Mouse (Mus musculus) CH12.LX (cell line): ENCODE data around the gene Lamtor2. TPM values are rescaled to one million over a fixed set of nuclear protein-coding genes. Genes with fewer than 3 reads are reported as not detected.
A peak's percentile ranks its signal among the peaks of the same experiment; 100 is the strongest.

Experiments used
- DNase-seq: peaks from one replicate; pipeline ENCODE4 v3.0.0-alpha.2; 2013; ENCODE audit errors: extremely low read depth
- H3K27ac ChIP-seq: 2 replicates; pipeline ENCODE4 v1.5.1; 2012; ENCODE audit warnings: low read depth, mild to moderate bottlenecking, control low read depth, moderate library complexity; ENCODE audit not compliant: insufficient read depth
- H3K27me3 ChIP-seq: replicated peaks from 2 replicates; pipeline ENCODE3; 2012; ENCODE audit warnings: inconsistent platforms
- H3K36me3 ChIP-seq, 2 experiments: replicated peaks in 1 of 2; 2 replicates each; pipeline versions ENCODE3 to v1.6.1; 2012; ENCODE audit warnings: inconsistent platforms in 1 of 2, low read length in 1 of 2, mild to moderate bottlenecking in 1 of 2, mixed read lengths in 1 of 2, moderate library complexity in 1 of 2; ENCODE audit not compliant: control insufficient read depth in 1 of 2, insufficient read depth in 1 of 2
- H3K4me1 ChIP-seq, 2 experiments: 2 replicates each; pipeline ENCODE4 v1.6.1; 2012; ENCODE audit warnings: inconsistent platforms in 1 of 2, moderate library complexity in 1 of 2; ENCODE audit not compliant: insufficient read depth in 2 of 2, control insufficient read depth in 1 of 2
- H3K4me2 ChIP-seq: 2 replicates; pipeline ENCODE4 v1.6.1; 2012; ENCODE audit warnings: low read depth, mild to moderate bottlenecking, control low read depth; ENCODE audit not compliant: poor library complexity, insufficient read depth, severe bottlenecking
- H3K4me3 ChIP-seq, 3 experiments: fragments of 150-350 bp in 1 of 3; sonication (generic) in 1 of 3; replicated peaks in 1 of 3; 2 replicates each; pipeline versions ENCODE3 to v1.5.1; 2011 to 2012; ENCODE audit warnings: low read depth in 2 of 3, low read length in 2 of 3, mild to moderate bottlenecking in 2 of 3, moderate library complexity in 2 of 3, control low read depth in 1 of 3, improper control_type of control experiment in 1 of 3, inconsistent platforms in 1 of 3, mixed read lengths in 1 of 3; ENCODE audit not compliant: poor library complexity in 1 of 3
- H3K79me2 ChIP-seq: replicated peaks from 2 replicates; pipeline ENCODE4 v1.6.1; 2012; ENCODE audit warnings: mild to moderate bottlenecking, moderate library complexity; ENCODE audit not compliant: control insufficient read depth, poor library complexity, insufficient read depth, severe bottlenecking; ENCODE audit errors: extremely low read depth
- H3K9ac ChIP-seq: 2 replicates; pipeline ENCODE4 v1.6.1; 2012; ENCODE audit warnings: low read depth, mild to moderate bottlenecking, control low read depth, moderate library complexity; ENCODE audit not compliant: insufficient read depth
- H3K9me3 ChIP-seq: replicated peaks from 2 replicates; pipeline ENCODE3; 2012; ENCODE audit warnings: low read length, inconsistent platforms, mixed read lengths
- BHLHE40 ChIP-seq: IDR thresholded peaks from 2 replicates; pipeline ENCODE4 v1.6.1; 2011; ENCODE audit warnings: mild to moderate bottlenecking, low read depth, low read length, improper control_type of control experiment
- CHD2 ChIP-seq: IDR thresholded peaks from 2 replicates; pipeline ENCODE4 v1.6.1; 2011; ENCODE audit warnings: low read length, improper control_type of control experiment
- E2F4 ChIP-seq: IDR thresholded peaks from 2 replicates; pipeline ENCODE4 v1.6.1; 2011; ENCODE audit warnings: low read depth, low read length, improper control_type of control experiment; ENCODE audit not compliant: insufficient replicate concordance
- ELF1 ChIP-seq: IDR thresholded peaks from 2 replicates; pipeline ENCODE4 v1.6.1; 2014; ENCODE audit warnings: low read depth, mild to moderate bottlenecking, inconsistent platforms, low read length, improper control_type of control experiment
- ETS1 ChIP-seq: conservative IDR thresholded peaks from 2 replicates; pipeline ENCODE4 v1.6.1; 2012; ENCODE audit warnings: low read depth, mild to moderate bottlenecking, inconsistent platforms, low read length, improper control_type of control experiment, moderate library complexity
- GABPA ChIP-seq: IDR thresholded peaks from 2 replicates; pipeline ENCODE4 v1.6.1; 2012; ENCODE audit warnings: low read depth, low read length, improper control_type of control experiment, inconsistent platforms; ENCODE audit not compliant: insufficient replicate concordance
- HCFC1 ChIP-seq: IDR thresholded peaks from 2 replicates; pipeline ENCODE4 v1.6.1; 2012; ENCODE audit warnings: low read depth, mild to moderate bottlenecking, inconsistent platforms, low read length, improper control_type of control experiment
- IRF4 ChIP-seq: IDR thresholded peaks from 2 replicates; pipeline ENCODE4 v1.6.1; 2014; ENCODE audit warnings: low read depth, mild to moderate bottlenecking, inconsistent platforms, low read length, improper control_type of control experiment
- JUND ChIP-seq: conservative IDR thresholded peaks from 2 replicates; pipeline ENCODE4 v1.6.1; 2011; ENCODE audit warnings: low read depth, low read length, improper control_type of control experiment
- KAT2A ChIP-seq: IDR thresholded peaks from 2 replicates; pipeline ENCODE4 v1.6.1; 2012; ENCODE audit warnings: low read length, improper control_type of control experiment, inconsistent platforms; ENCODE audit not compliant: insufficient replicate concordance
- MAFK ChIP-seq: IDR thresholded peaks from 2 replicates; pipeline ENCODE4 v1.6.1; 2011; ENCODE audit warnings: low read length, improper control_type of control experiment; ENCODE audit not compliant: insufficient replicate concordance
- MAX ChIP-seq: IDR thresholded peaks from 2 replicates; pipeline ENCODE4 v1.6.1; 2011; ENCODE audit warnings: low read length, improper control_type of control experiment
- MAZ ChIP-seq: IDR thresholded peaks from 2 replicates; pipeline ENCODE4 v1.6.1; 2012; ENCODE audit warnings: low read depth, mild to moderate bottlenecking, inconsistent platforms, low read length, improper control_type of control experiment, moderate library complexity
- MEF2A ChIP-seq: IDR thresholded peaks from 2 replicates; pipeline ENCODE4 v1.6.1; 2014; ENCODE audit warnings: low read depth, mild to moderate bottlenecking, inconsistent platforms, low read length, improper control_type of control experiment, borderline replicate concordance
- MXI1 ChIP-seq: IDR thresholded peaks from 2 replicates; pipeline ENCODE4 v1.6.1; 2011; ENCODE audit warnings: mild to moderate bottlenecking, low read depth, low read length, improper control_type of control experiment
- MYC ChIP-seq: IDR thresholded peaks from 2 replicates; pipeline ENCODE4 v1.6.1; 2011; ENCODE audit warnings: low read depth, mild to moderate bottlenecking, improper control_type of control experiment, low read length
- NRF1 ChIP-seq: IDR thresholded peaks from 2 replicates; pipeline ENCODE4 v1.6.1; 2014; ENCODE audit warnings: low read depth, mild to moderate bottlenecking, inconsistent platforms, low read length, improper control_type of control experiment, moderate library complexity
- POLR2A ChIP-seq: IDR thresholded peaks from 2 replicates; pipeline ENCODE4 v1.6.1; 2011; ENCODE audit warnings: low read depth, mild to moderate bottlenecking, improper control_type of control experiment, low read length
- POLR2AphosphoS2 ChIP-seq: IDR thresholded peaks from 2 replicates; pipeline ENCODE4 v1.6.1; 2011; ENCODE audit warnings: low read depth, low read length, improper control_type of control experiment
- SIN3A ChIP-seq: IDR thresholded peaks from 2 replicates; pipeline ENCODE4 v1.6.1; 2012; ENCODE audit warnings: low read length, improper control_type of control experiment, inconsistent platforms
- TBP ChIP-seq: conservative IDR thresholded peaks from 2 replicates; pipeline ENCODE4 v1.6.1; 2011; ENCODE audit warnings: low read depth, low read length, improper control_type of control experiment
- TCF12 ChIP-seq: IDR thresholded peaks from 2 replicates; pipeline ENCODE4 v1.6.1; 2014; ENCODE audit warnings: low read depth, mild to moderate bottlenecking, inconsistent platforms, low read length, improper control_type of control experiment
- USF1 ChIP-seq: IDR thresholded peaks from 2 replicates; pipeline ENCODE4 v1.6.1; 2014; ENCODE audit warnings: low read depth, mild to moderate bottlenecking, inconsistent platforms, low read length, improper control_type of control experiment
- USF2 ChIP-seq: conservative IDR thresholded peaks from 2 replicates; pipeline ENCODE4 v1.6.1; 2011; ENCODE audit warnings: low read depth, low read length, improper control_type of control experiment
- ZMIZ1 ChIP-seq: IDR thresholded peaks from 2 replicates; pipeline ENCODE4 v1.6.1; 2012; ENCODE audit warnings: low read depth, mild to moderate bottlenecking, inconsistent platforms, low read length, improper control_type of control experiment
- dilution Hi-C: fragments of 300-500 bp; cut with MboI; formaldehyde crosslinking; loops from 2 replicates; pipeline ENCODE4 v1.14.3; 2020; ENCODE audit warnings: low sequenced_read_pairs; ENCODE audit not compliant: extremely low pct_unique_long_range_greater_than_20kb, extremely low pct_ligation_motif_present
- in situ Hi-C: fragments of 300-500 bp; cut with MboI; formaldehyde crosslinking; loops from 3 replicates; pipeline ENCODE4 v1.14.3; 2019; ENCODE audit warnings: low sequenced_read_pairs, low pct_ligation_motif_present, low pct_unique_long_range_greater_than_20kb, mixed read lengths
- polyA plus RNA-seq: library from polyadenylated mRNA; unstranded; fragments of >175 nt; gene quantifications from 2 replicates; pipeline ENCODE4 v1.2.1, GENCODE M21; 2012; ENCODE audit warnings: low read depth; ENCODE audit not compliant: insufficient read length
- total RNA-seq, 2 experiments: library from RNA; depleted of rRNA; stranded (reverse); fragments of 300-350 nt in 1 of 2; fragments of >200 nt in 1 of 2; gene quantifications; 2 replicates each; pipeline ENCODE4 v1.2.3; 2012 to 2014

Gene Lamtor2
- total RNA-seq (2012; rRNA removed), result 73.2 and 96.6 TPM in 2 replicates
- 42.3 and 44.0 TPM in 2 replicates for total RNA-seq (2014; rRNA removed)
- polyA plus RNA-seq, result 56.0 and 83.9 TPM in 2 replicates

- in situ Hi-C loops, result loop anchor here (10.0 kb wide), 1 partner anchor 202 kb away; no protein-coding TSS in a partner anchor
- Histone ChIP-seq H3K9ac (peak within 1 kb of the TSS; percentile 91), H3K4me3 (peak within 1 kb of the TSS; percentile 92 to 97 (median 93)), H3K27ac (peak within 1 kb of the TSS; percentile 70), H3K79me2 (peaks cover 14% of the 10 kb centered on the region), H3K4me1 (peaks cover 7 to 28% of the 10 kb centered on the region in 2 experiments; a peak in 3 of 4 replicates), H3K4me2 (peak within 1 kb of the TSS; percentile 82)
- peak; percentile 97 for DNase-seq
- 0 out of 2 replicates have a peak, but pooled peaks have one; percentile 10 for TF ChIP-seq TBP
- peak; percentile 19; the same call in 1 of the 2 replicates for TF ChIP-seq MEF2A
- TF ChIP-seq MYC, result peak; percentile 99
- TF ChIP-seq SIN3A, result no peak; the same call in 1 of the 2 replicates
- TF ChIP-seq GABPA, result peak; percentile 76; the same call in 1 of the 2 replicates
- peak; percentile 89 for TF ChIP-seq TCF12
- peak; percentile 54; the same call in 1 of the 2 replicates for TF ChIP-seq CHD2
- peak; percentile 99 for TF ChIP-seq KAT2A
- peak; percentile 43; the same call in 1 of the 2 replicates for TF ChIP-seq ZMIZ1
- no peak for TF ChIP-seq JUND
- TF ChIP-seq ETS1, result no peak
- TF ChIP-seq MAX, result peak; percentile 90
- peak; percentile 54 for TF ChIP-seq IRF4
- peak; percentile 3; the same call in 1 of the 2 replicates for TF ChIP-seq BHLHE40
- TF ChIP-seq E2F4, result peak; percentile 91; the same call in 1 of the 2 replicates
- TF ChIP-seq NRF1, result peak; percentile 53
- TF ChIP-seq MAFK, result no peak
- TF ChIP-seq MAZ, result peak; percentile 86; the same call in 1 of the 2 replicates
- TF ChIP-seq MXI1, result peak; percentile 83
- TF ChIP-seq USF1, result peak; percentile 50
- peak; percentile 28; the same call in 1 of the 2 replicates for TF ChIP-seq POLR2AphosphoS2
- TF ChIP-seq USF2, result no peak
- TF ChIP-seq HCFC1, result peak; percentile 99
- TF ChIP-seq ELF1, result peak; percentile 92
- peak; percentile 73 for TF ChIP-seq POLR2A
- TF ChIP-seq, all 38 proteins: peak for 20
- dilution Hi-C loops, result no loop called here
- Histone ChIP-seq H3K9me3 (no peaks in the 10 kb centered on the region), H3K36me3 (peaks cover 19 to 46% of the 10 kb centered on the region in 2 experiments), H3K27me3 (no peaks in the 10 kb centered on the region)
These were observed at the start of gene Lamtor2 for GRCm38 (mm10) chr3:88552676-88553524. Lamtor2 (minus strand) TSS chr3:88553074.
